Mouse (Mus musculus) erythroid progenitor cell, adult 5-6 weeks (primary cell): ENCODE measurements around the gene Birc2. TPM values are rescaled to one million over a fixed set of nuclear protein-coding genes. Genes with fewer than 3 reads are reported as not detected.

Experiments used
- ATAC-seq: replicated peaks from 2 replicates; pipeline ENCODE4 v1.8.0; 2016; ENCODE audit warnings: moderate number of reproducible peaks, mild to moderate bottlenecking, moderate TSS enrichment, inconsistent platforms; ENCODE audit not compliant: poor library complexity, low FRiP score, severe bottlenecking
- total RNA-seq, 2 experiments: library from RNA; stranded (forward) in 1 of 2; stranded (reverse) in 1 of 2; fragments of 150-400 nt in 1 of 2; fragments of 186-747, 209-891 nt in 1 of 2; gene quantifications; 2 replicates each; pipeline versions ENCODE4 v1.2.3 to v1.2.4; 2015 to 2017; ENCODE audit warnings: low replicate concordance in 2 of 2

Birc2 gene
- total RNA-seq, 2 experiments from 2014 or later = 45.6 to 59.9 TPM

DNA sequence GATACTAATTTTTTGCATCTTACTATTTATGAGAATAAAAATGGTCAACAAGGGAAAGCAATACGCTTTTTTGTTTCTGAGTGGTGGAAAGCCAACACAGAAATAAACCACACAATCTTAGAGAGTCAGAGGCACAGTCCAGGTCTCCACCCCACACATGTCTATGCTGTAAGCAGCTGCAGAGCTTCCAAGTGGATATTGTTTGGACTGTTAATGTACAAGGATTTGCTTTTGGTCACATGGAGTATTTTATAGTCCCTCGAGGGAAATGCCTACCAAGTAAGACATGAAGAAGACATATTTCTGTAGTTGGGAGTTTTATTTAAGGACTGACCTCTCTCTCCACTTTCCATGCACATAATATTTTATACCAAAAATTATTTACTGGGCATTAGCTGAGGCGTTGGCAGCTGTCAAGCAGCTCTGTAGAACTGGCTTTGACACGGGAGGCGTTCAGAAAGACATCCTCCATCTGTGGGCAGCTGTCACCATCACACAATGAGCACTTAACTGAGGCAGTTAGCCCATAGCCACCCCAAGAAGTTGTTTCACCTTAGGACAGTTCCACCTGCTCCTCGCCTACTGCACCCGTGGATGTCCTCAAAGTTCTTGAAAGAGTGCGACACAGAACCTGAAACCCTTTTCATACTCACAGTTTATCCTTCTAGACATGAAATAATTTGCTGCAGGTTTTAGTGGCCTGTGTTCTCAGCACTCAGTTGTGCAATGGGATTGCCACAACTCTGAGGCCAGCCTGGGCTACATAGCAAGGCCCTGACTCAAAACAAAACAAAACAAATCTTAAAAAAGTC, 46.9 kb downstream of the Birc2 start:
- peak; percentile 43; the same call in 1 of the 2 replicates for ATAC-seq

DNA sequence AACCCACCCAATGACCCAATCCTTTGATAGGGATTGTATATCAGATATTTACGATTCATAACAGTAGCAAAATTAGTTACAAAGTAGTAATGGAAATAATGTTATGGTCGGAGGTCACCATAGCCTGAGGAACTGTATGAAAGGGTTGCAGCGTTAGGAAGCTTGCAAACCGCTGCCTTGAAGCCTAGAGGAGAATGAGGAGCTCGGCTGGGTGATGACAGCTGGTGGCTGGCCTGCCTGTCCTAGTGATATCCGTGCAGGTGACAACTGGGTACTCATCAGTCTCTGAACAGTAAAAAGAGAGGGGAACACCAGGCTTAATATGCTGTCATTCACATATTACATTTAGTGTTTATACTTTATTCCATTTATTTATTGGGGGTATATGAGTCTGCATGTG, 48.5 kb downstream of the Birc2 start:
- ATAC-seq = no peak

DNA sequence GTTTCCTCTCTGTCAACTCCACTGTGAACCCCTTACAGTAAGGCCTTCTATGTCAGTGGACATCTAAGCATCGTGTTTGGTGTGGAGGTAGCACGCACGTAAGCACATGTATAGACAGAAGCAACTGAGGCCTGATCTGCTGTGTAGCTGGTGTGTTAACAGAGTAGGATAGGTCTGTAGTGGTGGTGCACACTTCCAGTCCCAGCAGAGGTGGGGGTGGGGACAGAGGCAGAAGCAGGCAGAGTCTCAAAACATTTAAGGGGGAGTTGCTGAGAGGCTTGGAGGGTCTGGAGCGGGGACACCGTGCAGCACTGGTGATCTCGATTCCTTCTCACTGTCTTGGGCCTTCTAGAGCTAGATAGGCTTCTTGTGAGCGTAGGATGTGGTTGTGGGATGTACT, 50.8 kb downstream of the Birc2 start:
- no peak for ATAC-seq

DNA sequence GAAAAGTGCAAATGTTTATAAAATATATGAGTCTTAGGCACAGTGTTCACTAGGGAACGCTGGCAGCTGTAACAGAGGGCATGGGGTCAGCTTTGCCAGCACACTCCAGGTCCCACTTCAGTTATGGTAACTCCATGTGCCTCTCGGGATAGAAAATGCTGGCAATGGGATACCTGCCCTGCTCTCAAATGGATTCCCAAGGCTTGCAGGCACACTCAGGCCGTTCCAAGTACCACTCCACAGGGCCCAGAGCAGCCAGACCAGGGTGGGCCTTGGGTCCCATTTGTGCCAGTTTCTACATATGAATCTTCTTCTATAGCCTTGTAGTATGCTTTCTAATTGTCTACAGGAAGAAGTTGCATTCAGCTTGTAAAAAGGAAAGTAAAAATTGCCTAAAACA, 51.5 kb downstream of the Birc2 start:
- ATAC-seq = no peak

DNA sequence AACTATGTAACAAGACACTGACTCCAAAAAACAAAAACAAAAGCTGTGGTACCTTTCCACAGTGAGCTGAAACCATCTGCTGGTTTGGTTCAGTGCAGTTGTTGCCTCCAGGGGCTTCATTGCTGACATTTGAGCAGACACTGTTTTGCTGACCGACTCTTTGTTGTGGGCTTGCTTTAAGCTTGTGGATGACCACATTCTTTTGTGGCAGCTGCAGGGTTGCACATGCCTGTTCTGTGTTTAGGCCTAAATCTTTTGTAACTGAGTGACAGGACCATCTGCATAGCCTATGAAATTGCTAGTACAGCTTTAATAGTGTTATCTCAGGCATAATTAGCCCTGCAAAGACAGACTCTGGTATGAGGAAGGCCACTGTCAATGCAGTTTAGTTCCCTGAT, 52.2 kb downstream of the Birc2 start:
- no peak for ATAC-seq

DNA sequence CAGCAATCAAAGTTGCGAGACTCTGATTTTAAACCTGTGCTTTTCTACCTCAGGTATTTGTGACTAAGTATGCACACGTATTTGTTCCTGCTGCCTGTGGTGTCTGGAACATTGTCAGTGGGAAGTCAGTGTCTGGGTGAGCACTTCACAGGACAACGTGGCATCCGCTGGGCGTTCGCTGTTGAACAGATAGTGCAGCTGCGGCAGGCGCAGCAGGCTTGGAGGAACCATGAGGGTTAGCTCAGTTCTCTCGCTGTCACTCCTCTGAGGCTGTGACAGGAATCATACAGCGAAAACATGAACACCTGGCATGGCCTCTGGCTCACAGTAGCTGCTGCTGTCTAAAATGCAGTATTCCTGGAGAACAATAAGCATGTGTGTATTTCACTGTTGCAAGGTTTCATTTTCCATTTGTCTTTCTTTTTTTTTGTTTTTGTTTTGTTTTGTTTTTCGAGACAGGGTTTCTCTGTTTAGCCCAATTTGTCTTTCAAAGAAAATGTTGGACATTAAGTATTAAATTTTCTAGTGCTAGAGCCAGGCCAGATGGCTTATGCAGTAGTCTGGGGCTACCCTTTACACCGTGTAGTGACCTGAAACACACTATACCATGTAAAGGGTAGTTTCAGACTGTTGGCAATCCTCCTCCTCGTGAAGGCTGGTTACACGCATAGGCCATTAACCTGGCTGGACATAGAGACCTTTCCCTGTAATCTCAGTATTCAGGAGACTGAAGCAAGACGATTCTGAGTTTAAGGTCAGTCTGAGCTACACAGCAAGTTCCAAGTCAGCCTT, 52.8 kb downstream of the Birc2 start:
- ATAC-seq = no peak

DNA sequence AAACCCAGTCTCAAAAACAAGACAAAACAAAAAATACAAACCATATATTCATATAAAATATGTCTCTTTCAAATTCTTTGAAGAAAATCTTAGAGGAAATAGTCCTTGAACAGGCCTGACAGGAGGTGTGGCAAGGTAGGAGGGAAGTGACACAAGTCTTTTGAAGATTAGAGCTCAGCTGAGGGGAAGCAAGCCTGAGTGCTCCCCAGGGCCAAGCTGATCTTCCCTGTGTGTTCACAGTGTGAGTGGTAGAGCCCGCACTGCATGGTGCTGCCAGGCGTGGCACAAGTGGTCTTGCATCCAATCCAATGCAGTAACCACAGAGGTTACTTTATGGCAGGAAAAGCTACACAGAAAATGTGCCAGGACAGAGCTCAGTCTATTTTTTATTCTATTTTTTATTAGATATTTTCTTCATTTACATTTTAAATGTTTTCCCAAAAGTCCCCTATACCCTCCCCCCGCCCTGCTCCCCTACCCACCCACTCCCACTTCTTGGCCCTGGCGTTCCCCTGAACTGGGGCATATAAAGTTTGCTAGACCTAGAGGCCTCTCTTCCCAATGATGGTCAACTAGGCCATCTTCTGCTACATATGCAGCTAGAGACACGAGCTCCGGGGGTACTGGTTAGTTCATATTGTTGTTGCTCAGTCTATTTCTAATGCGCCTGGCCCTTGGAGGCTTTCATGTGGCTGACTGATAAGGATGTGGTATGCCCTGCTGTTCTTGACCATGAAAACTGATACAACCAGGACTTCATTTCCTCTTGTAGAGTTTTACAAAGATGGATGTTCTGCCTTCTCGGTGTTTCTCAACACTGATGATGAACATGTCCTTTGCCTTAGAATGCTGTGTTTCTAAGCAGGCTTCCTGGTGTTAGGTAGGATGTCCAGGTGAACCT, 56.4 kb downstream of the Birc2 start:
- ATAC-seq = peak; percentile 66

DNA sequence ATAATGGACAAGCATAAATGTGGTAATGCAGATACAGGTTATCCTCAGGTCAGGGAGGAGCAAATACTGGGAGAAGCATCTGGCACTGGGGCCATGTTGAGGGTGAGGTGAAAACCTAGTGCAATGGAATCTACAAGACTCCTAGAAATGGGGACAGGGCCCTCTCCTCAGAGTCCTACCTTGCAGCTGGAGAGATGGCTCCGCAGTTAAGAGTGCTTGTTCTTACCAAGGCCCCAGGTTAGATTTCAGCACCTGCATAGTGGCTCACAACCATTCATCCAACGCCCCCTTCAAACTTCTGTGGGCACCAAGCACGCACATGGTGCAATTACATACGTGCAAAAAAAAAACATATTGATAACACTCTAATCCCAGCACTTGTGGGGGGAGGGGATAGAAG, 57.1 kb downstream of the Birc2 start:
- ATAC-seq = no peak

DNA sequence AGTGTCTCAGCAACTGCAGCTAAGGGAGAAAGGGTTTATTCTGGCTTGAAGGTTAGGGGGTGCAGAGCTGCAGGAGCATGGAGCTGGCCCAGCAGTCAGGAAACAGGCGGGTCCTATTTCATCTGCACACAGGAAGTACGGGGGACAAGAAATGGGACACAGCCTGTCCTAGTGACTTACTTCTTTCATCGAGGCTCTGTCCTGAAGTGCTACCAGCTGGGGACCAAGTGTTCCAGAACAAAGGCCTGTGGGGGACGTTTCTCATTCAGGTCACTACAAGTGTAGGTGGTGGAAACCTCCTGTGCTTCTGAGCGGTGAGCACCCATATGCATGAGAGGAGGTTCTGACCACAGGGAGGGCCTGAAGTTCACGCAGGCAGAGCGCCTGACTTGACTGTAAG, 58.1 kb downstream of the Birc2 start:
- ATAC-seq = no peak

DNA sequence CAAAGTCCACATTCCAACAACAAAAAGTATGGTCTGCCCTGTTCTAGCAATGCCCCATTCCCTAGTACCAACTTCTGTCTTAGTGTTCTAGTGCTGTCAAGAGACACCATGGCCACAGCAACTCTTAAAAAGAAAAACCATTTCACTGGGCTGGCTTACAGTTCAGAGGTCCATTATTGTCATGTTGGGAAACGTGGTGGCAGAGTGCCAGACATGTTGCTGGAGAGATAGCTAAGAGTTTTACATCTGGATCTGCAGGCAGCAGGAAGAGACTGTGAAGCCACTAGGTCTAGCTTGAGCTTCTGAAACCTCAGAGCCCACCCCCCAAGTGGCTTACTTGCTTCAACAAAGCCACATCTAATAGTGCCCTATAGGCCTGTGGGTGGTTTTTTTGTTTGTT, 59.2 kb downstream of the Birc2 start:
- ATAC-seq = no peak

DNA sequence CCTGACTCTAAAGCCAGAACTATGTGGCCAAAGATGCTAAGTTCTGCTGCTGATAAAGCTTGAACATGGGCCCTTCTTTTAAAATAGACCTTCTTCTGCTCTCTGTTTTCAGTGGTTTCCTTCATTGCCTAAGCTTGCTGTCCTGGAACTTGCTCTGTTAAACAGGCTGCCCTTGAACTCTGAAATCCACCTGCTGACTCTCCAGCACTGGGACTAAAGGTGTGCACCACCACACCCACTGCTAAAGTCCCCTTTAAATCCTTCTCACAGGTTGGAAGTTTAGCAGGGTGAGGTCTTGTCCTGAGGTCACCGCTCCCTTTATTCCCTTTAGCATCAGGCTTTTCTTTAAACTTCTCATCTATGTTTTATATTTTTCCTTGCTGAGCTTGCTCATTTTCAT, 59.9 kb downstream of the Birc2 start:
- ATAC-seq = no peak

DNA sequence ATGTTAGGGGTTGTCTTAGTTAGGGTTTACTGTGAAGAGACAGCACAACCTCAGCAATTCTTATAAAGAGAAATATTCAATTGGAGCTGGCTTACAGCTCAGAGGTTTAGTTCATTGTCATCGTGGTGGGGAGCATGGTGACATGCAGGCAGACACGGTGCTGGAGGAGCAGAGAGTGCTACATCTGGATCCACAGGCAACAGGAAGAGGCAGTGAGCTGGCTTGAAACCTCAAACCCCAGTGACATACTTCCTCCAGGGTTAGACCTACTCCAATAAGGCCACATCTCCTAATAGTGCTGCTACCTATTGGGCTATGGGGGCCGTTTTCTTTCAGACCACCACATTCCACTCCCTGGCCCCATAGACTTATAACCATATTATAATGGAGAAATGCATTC, 60.9 kb downstream of the Birc2 start:
- ATAC-seq = no peak

DNA sequence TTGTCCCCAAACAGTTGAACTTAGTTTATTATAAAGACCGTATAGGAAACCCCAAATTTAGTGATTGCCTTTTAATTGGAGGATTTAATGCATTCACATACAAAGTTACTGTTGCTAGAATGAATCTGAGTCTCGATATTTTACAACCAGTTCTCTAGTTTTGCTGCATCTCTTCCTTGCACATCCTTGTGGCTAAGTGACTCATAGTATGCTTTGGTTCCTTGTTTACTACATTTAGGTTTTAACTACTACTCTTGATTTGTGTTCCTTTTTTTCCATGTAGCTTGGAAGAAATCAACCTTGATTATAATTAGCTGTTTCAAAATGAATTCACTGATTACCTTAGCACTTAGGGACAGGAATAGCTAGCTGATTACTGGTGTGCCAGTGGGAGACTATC, 61.9 kb downstream of the Birc2 start:
- no peak for ATAC-seq

DNA sequence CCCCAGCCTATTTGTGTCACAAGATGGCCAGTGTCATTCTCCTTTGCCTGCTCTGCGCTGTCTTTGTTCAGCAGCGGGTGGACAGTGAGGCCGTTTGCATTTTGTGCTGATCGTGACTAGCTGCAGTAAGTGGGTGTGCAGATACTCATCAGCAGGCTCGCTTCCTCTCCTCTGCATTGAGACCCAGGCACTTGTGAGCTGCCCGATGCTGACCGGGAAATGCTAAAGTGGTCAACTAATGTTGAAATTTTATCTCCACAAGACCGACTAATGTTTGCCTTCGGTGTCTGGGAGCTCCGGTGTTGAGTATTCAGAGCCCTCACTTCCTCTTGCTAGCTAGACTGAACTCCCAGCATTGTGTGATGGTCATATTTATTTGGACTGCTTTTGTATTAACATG, 62.3 kb downstream of the Birc2 start:
- ATAC-seq = no peak

DNA sequence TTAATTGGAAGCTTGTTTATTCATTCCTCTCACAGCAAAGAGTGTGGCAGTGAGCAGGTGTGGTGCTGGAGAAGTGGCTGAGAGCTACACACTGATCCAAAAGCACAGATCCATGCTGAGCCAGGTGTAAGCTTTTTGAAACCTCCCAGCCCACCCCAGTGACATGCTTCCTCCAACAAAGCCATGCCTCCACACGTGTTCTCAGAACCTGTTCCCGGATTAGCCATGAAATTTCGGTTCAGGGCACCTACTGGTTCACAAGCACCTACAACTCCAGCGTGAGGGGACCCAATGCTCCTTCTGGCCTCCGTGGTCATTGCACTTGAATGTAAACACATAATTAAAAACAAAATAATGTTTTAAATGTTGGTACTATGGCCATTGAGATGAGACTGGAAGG, 63.2 kb downstream of the Birc2 start:
- no peak for ATAC-seq

DNA sequence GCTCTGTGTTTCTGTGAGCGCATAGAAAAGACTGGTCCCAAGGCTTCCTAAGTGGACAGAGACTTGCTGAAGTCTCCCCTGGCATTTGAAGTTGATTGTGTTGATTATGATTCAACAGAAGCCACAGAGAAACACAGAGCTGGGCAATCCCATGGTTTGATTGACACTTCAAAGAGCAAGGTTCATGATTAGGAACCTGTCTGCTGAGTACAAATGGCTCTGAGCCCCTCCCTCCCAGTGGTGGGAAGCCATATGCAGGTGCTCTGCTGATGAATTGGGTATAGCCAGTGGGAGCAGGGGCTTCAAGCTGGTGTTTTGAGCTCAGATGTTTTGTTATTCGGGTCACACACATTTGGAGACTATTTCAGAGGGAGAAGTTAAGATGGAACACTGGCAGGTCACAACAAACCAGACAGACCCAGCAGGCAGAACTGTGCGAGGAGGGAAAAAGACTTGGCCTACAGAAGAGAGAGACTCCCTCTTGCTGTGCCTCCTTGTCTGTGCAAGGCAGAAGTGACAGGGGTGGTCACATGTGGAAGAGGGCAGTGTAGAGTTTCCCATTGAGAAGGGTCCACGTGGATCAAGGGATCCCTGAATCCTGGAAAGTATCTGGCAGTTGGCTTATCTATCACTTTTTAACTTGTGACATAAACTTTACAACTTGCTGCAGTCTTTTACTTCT, 64.0 kb downstream of the Birc2 start:
- ATAC-seq = no peak

DNA sequence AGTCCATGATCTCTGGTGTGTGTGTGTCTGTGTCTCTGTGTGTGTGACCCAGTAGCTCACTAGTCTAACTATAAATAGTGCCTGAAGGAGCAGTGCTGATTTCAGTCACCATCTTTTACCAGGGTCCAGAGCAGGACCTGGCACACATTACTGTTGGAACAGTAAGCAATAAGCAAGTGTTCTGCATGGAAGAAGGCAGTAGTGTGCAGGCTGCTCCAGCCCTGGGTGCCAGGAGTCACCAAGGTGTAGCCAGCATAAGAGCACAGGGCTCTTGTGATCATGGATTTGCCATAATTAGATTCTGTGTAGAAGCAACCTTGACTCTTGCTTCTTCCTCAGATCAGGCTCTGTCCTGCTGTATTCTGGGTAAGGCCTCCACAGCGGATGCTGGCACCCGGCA, 64.5 kb downstream of the Birc2 start:
- ATAC-seq = no peak

DNA sequence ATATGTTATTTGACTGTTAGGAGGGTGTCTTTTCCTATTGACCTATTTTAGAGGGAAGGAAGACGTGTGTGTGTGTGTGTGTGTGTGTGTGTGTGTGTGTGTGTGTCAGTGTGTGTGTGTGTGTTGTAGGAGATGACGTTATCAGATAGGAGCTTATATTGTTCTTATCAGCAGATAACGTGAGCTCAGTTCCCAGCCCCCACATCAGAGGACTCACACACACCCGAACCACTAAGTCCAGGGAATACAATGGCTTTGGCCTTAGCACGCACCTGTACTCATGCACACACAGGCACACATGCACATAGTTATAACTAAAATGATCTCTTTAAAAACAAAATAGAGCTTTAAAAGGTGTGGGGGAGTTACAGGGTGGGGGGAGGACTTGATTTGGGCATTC, 67.4 kb downstream of the Birc2 start:
- no peak for ATAC-seq

DNA sequence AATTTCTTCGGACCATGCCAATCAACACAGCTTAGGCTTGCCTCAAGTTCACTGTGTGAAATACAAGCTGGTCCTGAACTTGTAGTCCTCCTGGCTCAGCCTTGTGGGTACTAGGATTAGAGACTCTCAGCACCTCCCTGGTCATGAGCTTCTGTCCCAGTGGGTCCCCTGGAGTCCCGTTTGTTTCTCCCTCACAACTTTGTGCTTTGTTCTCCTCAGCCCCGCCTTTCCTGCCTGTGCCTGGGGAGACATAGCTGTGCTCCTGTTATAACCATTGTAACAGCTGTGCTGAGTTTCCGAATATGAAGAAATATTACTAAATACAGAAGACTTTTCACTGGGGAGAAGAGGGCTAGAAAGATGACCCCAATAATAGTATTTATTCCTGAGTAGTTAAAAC, 67.8 kb downstream of the Birc2 start:
- no peak for ATAC-seq
